ENCODE assay signal across 25 mouse cellular contexts in the genomic region with DNA sequence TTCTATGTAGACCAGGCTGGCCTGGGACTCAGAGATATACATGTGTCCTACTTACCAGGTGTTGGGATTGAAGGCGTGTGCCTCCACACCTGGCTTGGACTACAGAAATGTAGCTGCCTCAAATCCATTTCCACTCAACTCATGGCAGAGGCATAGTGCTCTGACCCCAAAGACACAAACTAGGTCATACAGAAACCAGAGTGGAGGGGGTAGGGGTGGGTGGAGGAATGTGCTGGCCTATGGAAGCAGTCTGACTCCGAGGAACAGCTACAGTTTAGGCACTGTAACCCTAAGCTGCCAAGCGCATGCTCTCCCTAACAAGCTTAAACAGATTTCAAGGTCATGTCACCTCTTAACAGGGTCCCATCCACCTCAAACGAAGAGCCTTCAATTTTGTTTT. TPM values are rescaled to one million over a fixed set of nuclear protein-coding genes. Genes with fewer than 3 reads are reported as not detected.
DNase-seq lines count a peak whose midpoint lies in the region; ATAC-seq lines count a peak whose summit lies in the region.
"Had no signal": no experiment of that assay in that cellular context is flagged by ENCODE, and none has a peak within 500 bp of the region (broad histone marks: within the 10 kb centered on the region; RNA-seq: fewer than 3 reads in every experiment).

No protein-coding gene starts in this region.

- peaks cover 10 to 19% of the 10 kb centered on the region in 2 experiments for H3K4me1 ChIP-seq in heart, embryonic 14.5 days (ENCODE audit: control insufficient read depth in 2 of 2, insufficient read depth in 2 of 2, low read length in 2 of 2)
- no peaks in the 10 kb centered on the region for H3K4me1 ChIP-seq in midbrain, embryonic 11.5 days (ENCODE audit: control insufficient read depth, insufficient read depth, low read length)
- H3K4me1 ChIP-seq in midbrain, embryonic 13.5 days (replicated peaks), result 0 out of 2 replicates have a peak, but pooled peaks cover 3% of the 10 kb centered on the region
- 0 out of 2 replicates have a peak, but pooled peaks cover 7% of the 10 kb centered on the region for H3K4me1 ChIP-seq in neural tube, embryonic 15.5 days
- H3K4me1 ChIP-seq: embryonic facial prominence, embryonic 12.5 days had no signal

- peak; percentile 44 for DNase-seq in gastrocnemius, postnatal 25 days
- DNase-seq in gastrocnemius, postnatal 36 days, result no peak
- DNase-seq in heart, adult 9 months (ENCODE audit: low spot score in 2 of 2), result no peak
- DNase-seq in midbrain, embryonic 11.5 days (ENCODE audit: low spot score, missing footprints), result peak; percentile 69
- no peak for DNase-seq in kidney, postnatal 25 days
- DNase-seq: adrenal gland, adult 2 months; forebrain, postnatal 0 days; kidney, adult 9 months; kidney, postnatal 14 days; lung, embryonic 14.5 days; midbrain, embryonic 14.5 days; right cerebral cortex, adult 18-20 months; right cerebral cortex, postnatal 4 days; thymus, adult 18-20 months; thymus, postnatal 4 days had no signal

- no peak overlapping the region for H3K4me3 ChIP-seq in heart, embryonic 14.5 days (ENCODE audit: control insufficient read depth in 1 of 2, insufficient read depth in 1 of 2, low read depth in 1 of 2, low read length in 2 of 2)
- no peak overlapping the region for H3K4me3 ChIP-seq in midbrain, embryonic 11.5 days (ENCODE audit: low read depth, low read length)
- H3K4me3 ChIP-seq in midbrain, embryonic 13.5 days (replicated peaks), result no peak overlapping the region
- H3K4me3 ChIP-seq in neural tube, embryonic 15.5 days (replicated peaks), result no peak overlapping the region
- H3K4me3 ChIP-seq: embryonic facial prominence, embryonic 12.5 days; hindbrain, embryonic 10.5 days; intestine, embryonic 15.5 days; layer of hippocampus, adult 2 months; stomach, embryonic 15.5 days had no signal

- peak overlapping the region; percentile 39 to 54 for H3K27ac ChIP-seq in heart, embryonic 14.5 days (replicated peaks in 1 of 2; ENCODE audit: control insufficient read depth in 1 of 2, insufficient read depth in 1 of 2, low read depth in 2 of 2, low read length in 2 of 2)
- no peak overlapping the region for H3K27ac ChIP-seq in midbrain, embryonic 11.5 days (ENCODE audit: low read depth, low read length)
- H3K27ac ChIP-seq in midbrain, embryonic 13.5 days, result no peak overlapping the region
- H3K27ac ChIP-seq in neural tube, embryonic 15.5 days (replicated peaks), result no peak overlapping the region
- H3K27ac ChIP-seq: embryonic facial prominence, embryonic 12.5 days; intestine, embryonic 15.5 days; layer of hippocampus, adult 2 months; stomach, embryonic 15.5 days had no signal

- H3K36me3 ChIP-seq in heart, embryonic 14.5 days (ENCODE audit: control insufficient read depth, insufficient read depth, low read length), result no peaks in the 10 kb centered on the region
- H3K36me3 ChIP-seq in midbrain, embryonic 11.5 days (ENCODE audit: control insufficient read depth, insufficient read depth, low read length), result 0 out of 2 replicates have a peak, but pooled peaks cover 2% of the 10 kb centered on the region
- peaks cover 18% of the 10 kb centered on the region for H3K36me3 ChIP-seq in midbrain, embryonic 13.5 days
- no peaks in the 10 kb centered on the region for H3K36me3 ChIP-seq in neural tube, embryonic 15.5 days
- H3K36me3 ChIP-seq: G1E; intestine, embryonic 15.5 days; stomach, embryonic 15.5 days had no signal

- 58% methylated on average over 4 of the region's 4 CpGs for WGBS in heart, embryonic 14.5 days
- 90% methylated on average over 4 of the region's 4 CpGs for WGBS in midbrain, embryonic 11.5 days
- WGBS in midbrain, embryonic 13.5 days, result 85% methylated on average over 4 of the region's 4 CpGs
- WGBS in neural tube, embryonic 15.5 days, result 89% methylated on average over 4 of the region's 4 CpGs

- H3K9me3 ChIP-seq in heart, embryonic 14.5 days (ENCODE audit: control insufficient read depth, low read length), result no peaks in the 10 kb centered on the region
- no peaks in the 10 kb centered on the region for H3K9me3 ChIP-seq in midbrain, embryonic 11.5 days (ENCODE audit: control insufficient read depth, low read length)
- no peaks in the 10 kb centered on the region for H3K9me3 ChIP-seq in midbrain, embryonic 13.5 days
- H3K9me3 ChIP-seq in neural tube, embryonic 15.5 days (replicated peaks), result no peaks in the 10 kb centered on the region
- H3K9me3 ChIP-seq: embryonic facial prominence, embryonic 12.5 days; G1E; hindbrain, embryonic 10.5 days; intestine, embryonic 15.5 days; stomach, embryonic 15.5 days had no signal

- no peak overlapping the region for H3K9ac ChIP-seq in heart, embryonic 14.5 days (ENCODE audit: low read length)
- H3K9ac ChIP-seq in midbrain, embryonic 11.5 days (ENCODE audit: low read length), result no peak overlapping the region
- H3K9ac ChIP-seq in midbrain, embryonic 13.5 days (replicated peaks), result no peak overlapping the region
- no peak overlapping the region for H3K9ac ChIP-seq in neural tube, embryonic 15.5 days (replicated peaks)
- H3K9ac ChIP-seq: embryonic facial prominence, embryonic 12.5 days; forebrain, postnatal 0 days; intestine, embryonic 15.5 days; lung, embryonic 14.5 days; stomach, embryonic 15.5 days had no signal

- intact Hi-C loops in gastrocnemius, postnatal 36 days (cut with DNase I), result loop anchor here (5.0 kb wide), 1 partner anchor 61 kb away; the partner anchor contains the start of gene Trim8

- no peaks in the 10 kb centered on the region for H3K27me3 ChIP-seq in heart, embryonic 14.5 days (ENCODE audit: control insufficient read depth, insufficient read depth, low read length)
- no peaks in the 10 kb centered on the region for H3K27me3 ChIP-seq in midbrain, embryonic 11.5 days (ENCODE audit: control insufficient read depth, insufficient read depth, low read length)
- H3K27me3 ChIP-seq in midbrain, embryonic 13.5 days, result no peaks in the 10 kb centered on the region
- H3K27me3 ChIP-seq in neural tube, embryonic 15.5 days (replicated peaks), result no peaks in the 10 kb centered on the region
- H3K27me3 ChIP-seq: embryonic facial prominence, embryonic 12.5 days; intestine, embryonic 15.5 days; stomach, embryonic 15.5 days had no signal

- H3K4me2 ChIP-seq in heart, embryonic 14.5 days (ENCODE audit: low read length), result no peak overlapping the region; the same call in 1 of the 2 replicates
- H3K4me2 ChIP-seq in midbrain, embryonic 11.5 days, result no peak overlapping the region
- no peak overlapping the region for H3K4me2 ChIP-seq in midbrain, embryonic 13.5 days (replicated peaks)
- H3K4me2 ChIP-seq in neural tube, embryonic 15.5 days, result no peak overlapping the region
- H3K4me2 ChIP-seq: embryonic facial prominence, embryonic 12.5 days; intestine, embryonic 15.5 days; lung, embryonic 14.5 days; stomach, embryonic 15.5 days had no signal

- ATAC-seq in heart, embryonic 14.5 days (ENCODE audit: insufficient number of reproducible peaks, insufficient read depth, low FRiP score, low read depth), result no peak
- ATAC-seq in midbrain, embryonic 11.5 days (ENCODE audit: low FRiP score), result no peak
- no peak for ATAC-seq in midbrain, embryonic 13.5 days
- ATAC-seq in neural tube, embryonic 15.5 days (ENCODE audit: low FRiP score), result no peak
- ATAC-seq: forebrain, postnatal 0 days; hindbrain, embryonic 16.5 days; intestine, embryonic 15.5 days had no signal

RNA-seq across cellular contexts. Expression of gene Arl3, which starts 9.4 kb away (rescaled TPM):
- 10 to 100 TPM; 49.6 to 55.8 TPM for total RNA-seq in gastrocnemius, postnatal 25 days (2021)
- 10 to 100 TPM; 44.6 to 60.8 TPM for total RNA-seq in gastrocnemius, postnatal 36 days (2021)
- 54.4 and 72.5 TPM in 2 replicates for polyA plus RNA-seq in heart, embryonic 14.5 days (2014; fragmentation: Nextera tagmentation; extraction: Ambion mirVana)
- polyA plus RNA-seq in midbrain, embryonic 11.5 days (2014; fragmentation: Nextera tagmentation; extraction: Ambion mirVana), result 155 and 160 TPM in 2 replicates
- 226 and 238 TPM in 2 replicates for polyA plus RNA-seq in midbrain, embryonic 13.5 days (2015; fragmentation: Nextera tagmentation; extraction: Ambion mirVana)
- polyA plus RNA-seq in neural tube, embryonic 15.5 days (2015; fragmentation: Nextera tagmentation; extraction: Ambion mirVana), result 190 and 208 TPM in 2 replicates

RNA-seq across cellular contexts. Expression of gene Sfxn2, which starts 9.6 kb away (rescaled TPM):
- total RNA-seq in gastrocnemius, postnatal 25 days (2021), result 1 to 10 TPM; 2.8 TPM
- 1 to 10 TPM; 2.7 to 4.1 TPM for total RNA-seq in gastrocnemius, postnatal 36 days (2021)
- 8.0 and 8.8 TPM in 2 replicates for polyA plus RNA-seq in heart, embryonic 14.5 days (2014; fragmentation: Nextera tagmentation; extraction: Ambion mirVana)
- polyA plus RNA-seq in midbrain, embryonic 11.5 days (2014; fragmentation: Nextera tagmentation; extraction: Ambion mirVana), result 12.1 and 12.7 TPM in 2 replicates
- polyA plus RNA-seq in midbrain, embryonic 13.5 days (2015; fragmentation: Nextera tagmentation; extraction: Ambion mirVana), result 10.3 and 11.9 TPM in 2 replicates
- polyA plus RNA-seq in neural tube, embryonic 15.5 days (2015; fragmentation: Nextera tagmentation; extraction: Ambion mirVana), result 11.0 and 11.7 TPM in 2 replicates

RNA-seq across cellular contexts. Expression of gene Wbp1l, which starts 35.3 kb away (rescaled TPM):
- total RNA-seq in gastrocnemius, postnatal 25 days (2021), result 10 to 100 TPM; 39.0 to 47.3 TPM
- 10 to 100 TPM; 56.2 to 66.2 TPM for total RNA-seq in gastrocnemius, postnatal 36 days (2021)
- 48.8 and 49.3 TPM in 2 replicates for polyA plus RNA-seq in heart, embryonic 14.5 days (2014; fragmentation: Nextera tagmentation; extraction: Ambion mirVana)
- 29.0 and 30.3 TPM in 2 replicates for polyA plus RNA-seq in midbrain, embryonic 11.5 days (2014; fragmentation: Nextera tagmentation; extraction: Ambion mirVana)
- polyA plus RNA-seq in midbrain, embryonic 13.5 days (2015; fragmentation: Nextera tagmentation; extraction: Ambion mirVana), result 38.9 and 41.9 TPM in 2 replicates
- polyA plus RNA-seq in neural tube, embryonic 15.5 days (2015; fragmentation: Nextera tagmentation; extraction: Ambion mirVana), result 34.1 and 34.5 TPM in 2 replicates

Comparison
In these comparisons a context has a peak if more than half of its experiments do, and no peak if none do; other contexts are left out.
1. DNase-seq: peak in gastrocnemius, postnatal 25 days (single experiment) and midbrain, embryonic 11.5 days (single experiment); none in gastrocnemius, postnatal 36 days (0 of 2), heart, adult 9 months (0 of 2) and kidney, postnatal 25 days (0 of 2).
2. H3K27ac ChIP-seq: peak in heart, embryonic 14.5 days (2 of 2); none in midbrain, embryonic 11.5 days (single experiment), midbrain, embryonic 13.5 days (single experiment) and neural tube, embryonic 15.5 days (single experiment).